Mouse (Mus musculus) megakaryocyte, embryonic 14.5 days (primary cell): ENCODE measurements around the gene Psmg3.

Experiments
- FLI1 ChIP-seq: IDR thresholded peaks from 2 replicates; pipeline ENCODE4 v1.6.1; 2012; ENCODE audit warnings: low read length, inconsistent platforms, mixed read lengths
- GATA1 ChIP-seq: IDR thresholded peaks from 3 replicates; pipeline ENCODE4 v1.6.1; 2012; ENCODE audit warnings: mixed read lengths, low read length, inconsistent platforms, borderline replicate concordance

- TF ChIP-seq GATA1 (no peak), FLI1 (no peak)
Measured at GRCm38 (mm10) chr5:139829384-139829783, 2.7 kb upstream of the Psmg3 start.
